Mouse (Mus musculus) kidney, adult 10 weeks (tissue): ENCODE data around the gene Exoc3l. TPM values are rescaled to one million over a fixed set of nuclear protein-coding genes. Genes with fewer than 3 reads are reported as not detected.

Source experiments
- polyA plus RNA-seq: library from polyadenylated mRNA; stranded (reverse); fragments of 350-450 nt; fragmentation: Illumina TruSeq; extraction: RNeasy Lipid Tissue Mini Kit (QIAGEN cat#74804); gene quantifications from one replicate; pipeline ENCODE4 v1.2.3, GENCODE M21; 2014; ENCODE audit warnings: low read depth, low replicate concordance

Gene Exoc3l
- polyA plus RNA-seq, result not detected

GRCm38 (mm10) chr8:105295895-105296573 is at the start of gene Exoc3l:
Gene Exoc3l (minus strand): TSS chr8:105296101.

GRCm38 (mm10) chr8:105326141-105326672 is 30.3 kb upstream of the Exoc3l start, which contains the start of the genes Lrrc29 and Tmem208:
Gene Lrrc29 (minus strand): TSS chr8:105326278.
Gene Tmem208 (plus strand): TSS chr8:105326354.

GRCm38 (mm10) chr8:105305211-105306145 is 9.6 kb upstream of the Exoc3l start, which contains the start of gene Elmo3:
Gene Elmo3 (plus strand): TSS chr8:105305601.

GRCm38 (mm10) chr8:105297511-105298192 is 1.8 kb upstream of the Exoc3l start, which contains the start of gene E2f4:
Gene E2f4 (plus strand): TSS chr8:105297663.

GRCm38 (mm10) chr8:105289805-105290460 is 6.0 kb downstream of the Exoc3l start, which contains the start of gene 4931428F04Rik:
Gene 4931428F04Rik (minus strand): TSS chr8:105289864.

GRCm38 (mm10) chr8:105275840-105276239 is 20.1 kb downstream of the Exoc3l start, which contains the start of gene Nol3:
Gene Nol3 (plus strand): TSS chr8:105276140.

GRCm38 (mm10) chr8:105269461-105269947 is 26.4 kb downstream of the Exoc3l start, which contains the start of gene Hsf4:
Gene Hsf4 (plus strand): TSS chr8:105269801.

GRCm38 (mm10) chr8:105264024-105264982 is 31.6 kb downstream of the Exoc3l start, which contains the start of the genes Tradd and Fbxl8:
Gene Tradd (minus strand): TSS chr8:105264609.
Gene Fbxl8 (plus strand): TSS chr8:105264648.

GRCm38 (mm10) chr8:105254966-105255350 is 40.9 kb downstream of the Exoc3l start, which contains the start of gene B3gnt9:
Gene B3gnt9 (minus strand): TSS chr8:105255153.

Other genes with a start within 250 kb of the Exoc3l start
- gene Ces3a, start 247.5 kb downstream of the Exoc3l start, polyA plus RNA-seq, result not detected
- not detected for gene Ces3b, start 212.3 kb downstream of the Exoc3l start, polyA plus RNA-seq
- not detected for gene Ces4a, start 164.3 kb downstream of the Exoc3l start, polyA plus RNA-seq
- gene Cbfb, start 125.4 kb downstream of the Exoc3l start, polyA plus RNA-seq, result 50.5 TPM
- gene D230025D16Rik, start 71.0 kb downstream of the Exoc3l start, polyA plus RNA-seq, result 33.1 TPM
- gene B3gnt9, start 40.9 kb downstream of the Exoc3l start, polyA plus RNA-seq, result 0.81 TPM
- gene Tradd, start 31.5 kb downstream of the Exoc3l start, polyA plus RNA-seq, result 0.69 TPM
- not detected for gene Fbxl8, start 31.5 kb downstream of the Exoc3l start, polyA plus RNA-seq
- gene Hsf4, start 26.3 kb downstream of the Exoc3l start, polyA plus RNA-seq, result not detected
- gene Nol3, start 20.0 kb downstream of the Exoc3l start, polyA plus RNA-seq, result 1.5 TPM
- 0.28 TPM for gene 4931428F04Rik, start 6.2 kb downstream of the Exoc3l start, polyA plus RNA-seq
- 4.1 TPM for gene E2f4, start 1.6 kb upstream of the Exoc3l start, polyA plus RNA-seq
- gene Elmo3, start 9.5 kb upstream of the Exoc3l start, polyA plus RNA-seq, result 4.1 TPM
- 0.16 TPM for gene Lrrc29, start 30.2 kb upstream of the Exoc3l start, polyA plus RNA-seq
- gene Tmem208, start 30.3 kb upstream of the Exoc3l start, polyA plus RNA-seq, result 10.8 TPM
- gene Fhod1, start 51.9 kb upstream of the Exoc3l start, polyA plus RNA-seq, result 0.28 TPM
- not detected for gene Slc9a5, start 52.7 kb upstream of the Exoc3l start, polyA plus RNA-seq
- not detected for gene Plekhg4, start 77.2 kb upstream of the Exoc3l start, polyA plus RNA-seq
- not detected for gene Kctd19, start 117.4 kb upstream of the Exoc3l start, polyA plus RNA-seq
- gene Lrrc36, start 117.5 kb upstream of the Exoc3l start, polyA plus RNA-seq, result not detected
- gene Tppp3, start 175.4 kb upstream of the Exoc3l start, polyA plus RNA-seq, result not detected
- 2.7 TPM for gene Zdhhc1, start 200.8 kb upstream of the Exoc3l start, polyA plus RNA-seq
- gene Hsd11b2, start 222.7 kb upstream of the Exoc3l start, polyA plus RNA-seq, result 39.1 TPM